Mouse (Mus musculus) neural tube, embryonic 10.5 days (tissue): ENCODE measurements at regions not wholly inside any gene's neighbourhood (a gene's known extent, or its start where the extent isn't known, plus 50 kb on each side); places are given as distances from the start of the nearest gene placed in this dataset.

Experiments used
- DNase-seq: peaks from one replicate; pipeline ENCODE4 v3.0.0-alpha.2; 2017; ENCODE audit warnings: low spot score; ENCODE audit errors: extremely low spot score

GRCm38 (mm10) chr12:24252071-24252874 is 155.2 kb upstream of the 9030624G23Rik start:
- DNase-seq, result peak; percentile 53
